Comparison of ENCODE assay signal across 8 mouse cellular contexts in genomic region chr5:34287838-34288145, GRCm38 (mm10). TPM values are rescaled to one million over a fixed set of nuclear protein-coding genes. Genes with fewer than 3 reads are reported as not detected.
DNase-seq lines count a peak whose midpoint lies in the region; ATAC-seq and TF ChIP-seq lines count a peak whose summit lies in the region.

No protein-coding gene starts in this region.

- H3K4me2 ChIP-seq in limb, embryonic 15.5 days, result peak overlapping the region; percentile 97

- H3K27me3 ChIP-seq in erythroblast, embryonic 14.5 days (ENCODE audit: control insufficient read depth), result peaks cover 87% of the 10 kb centered on the region
- peaks cover 18% of the 10 kb centered on the region for H3K27me3 ChIP-seq in spleen, adult 2 months (ENCODE audit: control insufficient read depth, insufficient read depth, low read length)
- peaks cover 80% of the 10 kb centered on the region for H3K27me3 ChIP-seq in limb, embryonic 15.5 days

- WGBS in spleen, adult 2 months, result 5% methylated on average over 18 of the region's 18 CpGs
- WGBS in limb, embryonic 15.5 days, result 2% methylated on average over 18 of the region's 18 CpGs

- TF ChIP-seq CTCF in spleen, adult 2 months (IDR thresholded peaks at IDR 0.05; ENCODE audit: extremely low read depth, insufficient read depth, insufficient read length, insufficient replicate concordance), result no peak

- ATAC-seq in erythroblast, adult 5-6 weeks (replicated peaks; ENCODE audit: low FRiP score, poor library complexity, severe bottlenecking), result no peak
- ATAC-seq in limb, embryonic 15.5 days (ENCODE audit: insufficient number of reproducible peaks, low FRiP score, low TSS enrichment, low read depth), result no peak

- DNase-seq in spleen, adult 2 months (ENCODE audit: low read depth in 1 of 2, low spot score in 2 of 2), result no peak
- DNase-seq in spleen, postnatal 4 days (ENCODE audit: low spot score in 2 of 2), result no peak
- no peak for DNase-seq in urinary bladder, adult 18-20 months (ENCODE audit: low spot score in 2 of 2)
- no peak for DNase-seq in urinary bladder, postnatal 36 days (ENCODE audit: low spot score in 2 of 2)
- no peak for DNase-seq in spleen, adult 12 weeks (ENCODE audit: low spot score)

- TF ChIP-seq POLR2A in spleen, adult 2 months (IDR thresholded peaks at IDR 0.05; ENCODE audit: low read depth, low read length), result no peak

- H3K4me1 ChIP-seq in erythroblast, embryonic 14.5 days (ENCODE audit: control insufficient read depth), result peaks cover 4% of the 10 kb centered on the region
- H3K4me1 ChIP-seq in spleen, adult 2 months (ENCODE audit: control insufficient read depth, insufficient read depth, insufficient read length), result peaks cover 6% of the 10 kb centered on the region
- peaks cover 24% of the 10 kb centered on the region for H3K4me1 ChIP-seq in limb, embryonic 15.5 days

- H3K36me3 ChIP-seq in erythroblast, embryonic 14.5 days (ENCODE audit: control insufficient read depth), result no peaks in the 10 kb centered on the region
- H3K36me3 ChIP-seq in spleen, adult 2 months (ENCODE audit: control insufficient read depth, insufficient read depth, low read length), result no peaks in the 10 kb centered on the region
- H3K36me3 ChIP-seq in limb, embryonic 15.5 days, result no peaks in the 10 kb centered on the region

- peaks cover 3% of the 10 kb centered on the region; the same call in 1 of the 2 replicates for H3K9me3 ChIP-seq in erythroblast, embryonic 14.5 days (ENCODE audit: control insufficient read depth, low read length)
- no peaks in the 10 kb centered on the region for H3K9me3 ChIP-seq in limb, embryonic 15.5 days

- 0 out of 2 replicates have a peak overlapping the region, but pooled peaks have one; percentile 1 for H3K9ac ChIP-seq in limb, embryonic 15.5 days

- H3K4me3 ChIP-seq in erythroblast, embryonic 14.5 days (replicated peaks), result peak overlapping the region; percentile 45
- H3K4me3 ChIP-seq in spleen, adult 2 months (ENCODE audit: extremely low read depth, insufficient read depth, insufficient read length), result peak overlapping the region; percentile 46; the same call in 1 of the 2 replicates
- peak overlapping the region; percentile 60 for H3K4me3 ChIP-seq in limb, embryonic 15.5 days

- H3K27ac ChIP-seq in spleen, adult 2 months (ENCODE audit: insufficient read depth, low read length), result no peak overlapping the region
- no peak overlapping the region for H3K27ac ChIP-seq in limb, embryonic 15.5 days

RNA-seq across cellular contexts. Expression of gene Zfyve28, which starts 0.5 kb away (rescaled TPM):
- not detected in 2 replicates for polyA plus RNA-seq in erythroblast, embryonic 14.5 days (2012)
- not detected in 2 replicates for total RNA-seq in erythroblast, adult 5-6 weeks (2015; ENCODE audit: low replicate concordance)
- total RNA-seq in erythroblast, adult 5-6 weeks (2017; ENCODE audit: low replicate concordance), result 0.42 and 0.68 TPM in 2 replicates
- polyA plus RNA-seq in spleen, adult 2 months (2012; rRNA removed), result 3.8 and 7.5 TPM in 2 replicates
- 0.82 and 1.1 TPM in 2 replicates for polyA plus RNA-seq in limb, embryonic 15.5 days (2015; fragmentation: Nextera tagmentation; extraction: Ambion mirVana)

RNA-seq across cellular contexts. Expression of gene Cfap99, which starts 0.6 kb away (rescaled TPM):
- not detected in 2 replicates for polyA plus RNA-seq in erythroblast, embryonic 14.5 days (2012)
- total RNA-seq in erythroblast, adult 5-6 weeks (2015; ENCODE audit: low replicate concordance), result not detected in 2 replicates
- total RNA-seq in erythroblast, adult 5-6 weeks (2017; ENCODE audit: low replicate concordance), result not detected in 2 replicates
- 0.04 TPM in 2 replicates for polyA plus RNA-seq in spleen, adult 2 months (2012; rRNA removed)
- polyA plus RNA-seq in limb, embryonic 15.5 days (2015; fragmentation: Nextera tagmentation; extraction: Ambion mirVana), result not detected in 2 replicates

RNA-seq across cellular contexts. Expression of gene Rnf4, which starts 48.3 kb away (rescaled TPM):
- 3.5 and 4.1 TPM in 2 replicates for polyA plus RNA-seq in erythroblast, embryonic 14.5 days (2012)
- 32.8 and 33.4 TPM in 2 replicates for total RNA-seq in erythroblast, adult 5-6 weeks (2015; ENCODE audit: low replicate concordance)
- total RNA-seq in erythroblast, adult 5-6 weeks (2017; ENCODE audit: low replicate concordance), result 38.6 and 38.8 TPM in 2 replicates
- 37.8 and 38.4 TPM in 2 replicates for polyA plus RNA-seq in spleen, adult 2 months (2012; rRNA removed)
- polyA plus RNA-seq in limb, embryonic 15.5 days (2015; fragmentation: Nextera tagmentation; extraction: Ambion mirVana), result 151 and 157 TPM in 2 replicates
